Mouse (Mus musculus) lung, postnatal 4 days (tissue): ENCODE measurements around the gene Cyp2d11.
A peak's percentile ranks its signal among the peaks of the same experiment; 100 is the strongest.

Experiments
- DNase-seq, 2 experiments: peaks; one replicate each; pipeline ENCODE4 v3.0.0; 2021

Cyp2d11 gene

DNA sequence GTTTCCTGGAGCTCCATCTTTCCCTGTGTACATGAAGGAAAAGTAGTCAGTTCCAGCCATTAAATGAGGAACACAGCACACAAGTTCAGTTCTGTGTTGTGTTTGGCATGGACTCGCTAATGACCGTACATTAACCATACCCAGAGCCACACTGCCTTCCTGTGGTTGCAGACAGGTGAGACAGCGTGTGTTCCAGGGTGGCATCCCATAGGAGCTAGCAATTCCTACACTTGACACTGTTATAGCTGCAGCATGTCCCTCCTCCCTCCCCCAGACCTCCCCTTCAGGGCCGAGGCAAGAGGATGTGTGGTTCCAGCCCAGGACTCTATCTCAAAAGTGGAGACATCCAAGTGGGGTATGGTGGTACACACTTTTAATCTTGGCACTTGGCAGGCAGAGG is 43.5 kb downstream of the Cyp2d11 start:
- DNase-seq, result no peak

DNA sequence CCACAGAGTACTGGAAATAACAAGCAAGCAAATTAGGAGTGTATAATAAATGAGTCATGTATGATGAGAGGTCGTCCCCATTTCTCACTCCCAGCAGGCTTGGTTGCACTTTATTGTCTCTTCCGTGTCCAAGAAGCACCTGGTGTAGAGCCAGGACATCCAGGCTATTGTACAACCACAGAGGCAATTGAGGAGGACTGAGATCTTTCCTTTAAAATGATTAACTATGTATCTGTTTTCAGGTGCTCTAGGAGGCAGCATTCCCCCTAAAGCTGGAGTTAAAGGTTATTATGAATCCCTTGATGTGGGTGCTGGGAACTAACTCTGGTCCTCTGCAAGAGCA is 44.9 kb downstream of the Cyp2d11 start:
- no peak for DNase-seq

DNA sequence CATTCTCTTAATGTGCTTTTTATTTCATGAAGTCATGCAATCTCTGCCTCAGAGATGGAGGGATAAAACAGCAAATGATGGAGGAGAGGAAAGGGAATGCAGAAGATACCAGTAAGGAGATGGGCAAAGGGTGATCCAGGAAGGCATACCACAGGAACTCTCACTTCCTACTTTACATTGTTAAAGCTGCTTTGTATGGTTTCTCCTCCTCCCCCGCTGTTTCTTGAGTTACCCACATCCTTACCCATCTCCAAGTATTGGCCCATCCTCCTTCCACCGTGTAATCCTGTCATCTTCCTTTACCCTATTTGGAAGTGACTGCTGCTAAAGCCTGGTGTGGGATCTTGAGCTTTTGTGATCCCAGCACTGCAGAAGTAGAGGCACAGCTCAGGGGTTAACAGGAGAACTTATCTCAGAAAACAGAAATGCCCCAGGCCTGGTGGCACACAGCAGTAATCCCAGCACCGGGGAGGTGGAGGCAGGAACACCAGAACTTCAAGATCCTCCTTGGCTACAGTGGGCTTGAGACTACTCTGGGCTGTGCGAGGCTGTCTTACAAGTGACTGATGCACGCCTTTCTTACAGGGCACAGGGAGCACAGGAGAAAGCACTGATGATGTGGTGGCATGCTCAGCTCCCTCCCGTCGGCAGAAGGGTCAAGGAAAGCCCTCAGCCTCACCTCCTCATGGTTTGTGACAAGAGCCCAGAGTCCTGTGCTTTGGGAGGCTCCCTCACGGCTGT is 45.4 kb downstream of the Cyp2d11 start:
- no peak for DNase-seq

DNA sequence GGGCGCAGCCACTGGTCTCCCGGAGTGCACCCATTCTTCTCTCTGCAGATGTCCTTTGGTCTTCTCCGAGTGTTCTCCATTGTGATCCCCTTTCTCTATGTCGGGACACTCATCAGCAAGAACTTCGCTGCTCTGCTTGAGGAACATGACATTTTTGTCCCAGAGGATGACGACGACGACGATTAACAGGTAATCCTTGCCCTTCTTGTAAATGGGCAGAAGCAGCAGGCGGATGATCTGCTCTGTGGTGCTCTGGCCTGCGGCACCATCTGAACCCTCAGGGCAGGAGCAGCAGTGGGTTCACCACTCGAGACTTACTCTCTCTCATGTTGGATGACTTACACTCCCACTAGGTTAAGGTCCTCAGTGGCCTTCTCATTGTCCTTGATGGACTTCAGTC is 46.0 kb downstream of the Cyp2d11 start:
- no peak for DNase-seq

GRCm38 (mm10) chr15:82347303-82347676 is 46.5 kb downstream of the Cyp2d11 start:
- DNase-seq, result no peak

DNA sequence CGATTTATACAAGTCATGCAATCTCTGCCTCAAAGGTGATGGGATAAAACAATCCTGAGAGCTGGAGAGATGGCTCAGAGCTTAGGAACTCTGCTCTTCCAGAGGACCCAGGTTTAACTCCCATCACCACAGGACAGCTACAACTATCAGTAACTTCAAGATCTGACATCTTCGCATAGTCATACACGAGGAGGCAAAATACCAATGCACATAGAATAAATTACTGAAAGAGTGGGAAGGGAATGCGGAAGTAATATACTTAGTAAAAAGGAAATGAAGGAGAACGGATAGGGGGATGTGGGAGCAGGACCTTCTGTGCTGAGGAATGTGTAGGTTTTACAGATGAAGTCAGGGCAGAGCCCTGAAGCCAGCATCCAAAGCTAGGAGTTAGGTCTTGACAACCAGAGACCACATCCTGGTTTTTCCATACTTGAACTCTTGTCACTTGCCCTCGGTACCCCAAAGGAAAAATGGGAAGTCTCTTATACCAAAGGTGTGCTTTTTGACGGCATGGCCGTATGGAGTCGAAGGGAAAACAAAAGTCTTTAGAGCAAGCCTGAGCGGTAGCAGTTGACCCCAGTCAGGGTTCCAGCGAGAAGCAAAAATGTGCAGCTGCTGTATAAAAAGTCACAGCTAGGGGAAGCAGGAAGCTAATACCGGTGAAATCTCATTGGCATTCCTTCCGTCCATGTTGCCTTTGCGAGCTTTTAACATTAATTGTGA is 47.1 kb downstream of the Cyp2d11 start:
- DNase-seq, result no peak

DNA sequence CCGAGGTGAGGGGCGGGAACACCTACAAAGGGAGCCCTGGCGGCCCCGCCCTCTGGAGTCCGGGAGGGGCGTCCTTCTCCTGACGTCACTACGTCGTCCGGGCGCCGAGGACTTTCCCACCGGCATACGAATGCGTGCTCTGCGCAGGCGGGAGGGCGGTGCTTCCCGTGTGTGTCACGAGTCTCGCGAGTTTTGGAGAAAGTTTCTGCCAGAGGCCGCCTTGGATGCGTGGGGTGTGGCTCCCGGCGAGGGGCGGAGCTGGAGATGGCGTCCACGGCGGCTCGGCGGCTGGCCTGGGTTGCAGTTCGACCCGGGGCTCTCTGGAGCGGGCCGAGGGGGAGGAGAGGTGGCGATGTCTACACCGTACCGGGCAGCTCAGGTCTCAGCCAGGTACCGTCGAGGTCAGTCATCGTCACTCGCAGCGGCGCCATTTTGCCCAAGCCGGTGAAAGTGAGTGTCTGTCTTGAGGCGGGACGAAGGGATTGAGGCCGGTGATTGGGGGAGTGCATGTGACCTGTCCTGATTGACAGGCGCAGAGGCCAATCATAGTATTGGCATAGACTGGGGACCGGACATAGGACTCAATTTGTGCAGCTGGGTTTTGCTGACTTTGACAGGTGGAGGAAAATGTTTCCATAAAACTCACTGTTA is 47.9 kb downstream of the Cyp2d11 start:
- peak; percentile 98 to 99 for DNase-seq

- no peak for DNase-seq
These were observed 48.9 kb downstream of the Cyp2d11 start for GRCm38 (mm10) chr15:82344971-82345370.

DNA sequence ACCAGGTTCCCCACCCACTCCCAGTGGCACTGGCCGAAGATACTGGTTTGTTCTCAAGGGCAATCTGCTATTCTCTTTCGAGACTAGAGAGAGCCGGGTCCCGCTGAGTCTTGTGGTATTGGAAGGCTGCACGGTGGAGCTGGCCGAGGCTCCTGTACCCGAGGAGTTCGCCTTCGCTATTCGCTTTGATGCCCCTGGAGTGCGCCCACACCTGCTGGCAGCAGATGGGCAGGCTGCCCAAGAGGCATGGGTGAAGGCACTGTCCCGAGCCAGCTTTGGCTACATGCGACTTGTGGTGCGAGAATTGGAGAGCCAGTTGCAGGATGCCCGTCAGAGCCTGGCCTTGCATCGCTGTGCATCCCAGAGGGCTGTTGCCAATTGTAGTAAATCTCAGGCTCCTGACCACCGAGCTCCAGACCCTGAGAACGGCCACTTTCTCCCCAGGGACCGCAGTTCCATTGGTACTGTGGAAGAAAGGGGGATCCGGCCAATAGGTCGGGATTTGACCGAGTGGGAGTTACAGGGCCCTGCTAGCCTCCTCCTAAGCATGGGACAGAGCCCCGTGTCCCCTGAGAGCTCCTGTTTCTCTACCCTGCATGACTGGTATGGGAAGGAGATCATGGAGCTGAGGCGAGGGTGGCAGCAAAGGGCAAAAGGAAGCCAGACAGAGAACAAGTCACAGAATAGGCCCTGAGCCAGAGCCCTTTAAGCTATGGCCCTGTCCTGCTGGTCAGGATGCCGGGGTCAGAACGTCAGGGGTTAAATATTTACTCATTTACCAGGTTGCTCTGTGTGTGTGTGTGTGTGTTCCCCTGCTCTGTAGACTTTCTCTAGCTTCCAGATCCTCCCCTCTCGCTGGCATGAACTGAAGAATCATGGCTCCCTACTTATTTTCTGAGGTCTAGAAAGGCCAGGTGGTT is 50.2 kb downstream of the Cyp2d11 start:
- peak in 1 of 2 experiments; percentile 29 for DNase-seq

- no peak for DNase-seq
These were observed 51.3 kb downstream of the Cyp2d11 start for GRCm38 (mm10) chr15:82342543-82342935.

GRCm38 (mm10) chr15:82341675-82342542 is 51.9 kb downstream of the Cyp2d11 start:
- DNase-seq, result no peak

- DNase-seq, result peak; percentile 73 to 82
These were observed 52.8 kb downstream of the Cyp2d11 start for GRCm38 (mm10) chr15:82341036-82341501.

- DNase-seq, result no peak
These were observed 53.3 kb downstream of the Cyp2d11 start for GRCm38 (mm10) chr15:82340414-82341035.

DNA sequence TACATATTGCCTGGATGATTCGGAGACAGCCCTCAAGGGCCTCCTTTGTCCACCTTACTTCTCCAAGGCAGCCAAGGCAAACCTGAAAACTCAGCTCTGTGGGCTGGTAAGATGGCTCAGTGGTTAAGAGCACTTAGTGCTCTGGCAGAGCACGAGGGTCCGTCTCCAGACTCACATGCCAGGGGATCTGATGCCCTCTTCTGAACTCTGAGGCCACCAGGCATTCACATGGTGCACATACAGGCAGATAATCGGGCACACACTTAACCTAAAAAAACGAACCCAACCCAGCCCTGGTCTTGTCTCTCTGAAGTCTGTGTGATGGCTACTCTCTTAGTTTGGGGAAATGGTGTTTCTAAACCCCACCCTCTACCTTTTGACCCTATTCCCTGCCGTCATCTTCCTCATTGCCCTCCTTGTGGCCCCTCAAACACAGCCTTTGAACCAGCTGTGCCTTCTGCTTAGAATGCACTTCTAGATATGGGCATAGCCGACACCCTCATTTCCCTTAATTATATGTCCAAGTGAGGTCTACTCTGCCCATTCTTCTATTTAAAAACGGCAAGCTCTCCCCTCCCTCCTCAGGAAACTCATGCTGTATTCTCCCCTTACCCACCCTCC is 54.1 kb downstream of the Cyp2d11 start:
- no peak for DNase-seq
